Mouse (Mus musculus): ENCODE measurements around the gene Adamts17.

GRCm38 (mm10) chr7:66892096-66892495, 52.6 kb downstream of the Adamts17 start:
- TF ChIP-seq CHD2 (IDR thresholded peaks at IDR 0.05; ENCODE audit: low read length) = no peak
- no peak for TF ChIP-seq UBTF (IDR thresholded peaks at IDR 0.05; ENCODE audit: borderline replicate concordance, insufficient read depth, low read depth, low read length)
- TF ChIP-seq KAT2A (conservative IDR thresholded peaks at IDR 0.05; ENCODE audit: low read depth, low read length) = no peak
- TF ChIP-seq TAL1 (IDR thresholded peaks at IDR 0.05; ENCODE audit: low read length) = no peak
- TF ChIP-seq HCFC1 (IDR thresholded peaks at IDR 0.05; ENCODE audit: low read depth, low read length) = no peak
- no peak for TF ChIP-seq POLR2A (IDR thresholded peaks at IDR 0.05; ENCODE audit: control insufficient read depth in 1 of 2, insufficient read depth in 1 of 2, low read depth in 1 of 2, low read length in 2 of 2, poor library complexity in 1 of 2)
- TF ChIP-seq MEF2A (IDR thresholded peaks at IDR 0.05; ENCODE audit: extremely low read depth, insufficient replicate concordance, low read depth, low read length, poor library complexity, severe bottlenecking) = no peak

Measured in MEL (cell line).